Mouse (Mus musculus) heart, postnatal 0 days (tissue): ENCODE results near the gene Itk.

Experiments
- CTCF ChIP-seq: IDR thresholded peaks from 2 replicates; pipeline ENCODE4 v1.5.1; 2016; ENCODE audit warnings: antibody characterized with exemption, control low read depth, low read depth
- EP300 ChIP-seq: IDR thresholded peaks from 2 replicates; pipeline ENCODE4 v1.6.1; 2016; ENCODE audit warnings: antibody characterized with exemption, low read depth

DNA sequence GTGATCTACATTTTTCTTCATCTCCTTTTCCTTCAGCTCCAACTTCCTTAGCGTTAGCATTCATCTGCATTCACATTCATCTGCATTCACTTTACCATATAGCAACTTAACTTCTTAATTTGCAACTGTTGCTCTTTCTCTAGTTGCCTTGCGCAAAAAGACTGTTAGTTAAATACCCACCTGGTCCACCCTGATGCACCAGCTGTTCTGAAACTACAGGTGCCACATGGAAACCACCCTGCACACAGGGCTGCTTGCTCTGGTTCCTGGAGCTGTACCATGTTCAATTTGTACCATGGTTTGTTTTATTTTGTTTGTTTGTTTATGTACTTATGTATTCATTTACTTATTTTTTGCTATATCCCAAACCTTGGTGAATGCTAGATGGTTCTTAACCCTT, 6.4 kb upstream of the Itk start:
- TF ChIP-seq CTCF = no peak
- no peak for TF ChIP-seq EP300
